Mouse (Mus musculus) hindbrain, postnatal 0 days (tissue): ENCODE measurements around the gene Lamc3. TPM values are rescaled to one million over a fixed set of nuclear protein-coding genes. Genes with fewer than 3 reads are reported as not detected.

Experiments used
- ATAC-seq: fragments of 200-750 bp; cut with Nextera tagmentation; 2 replicates; pipeline ENCODE4 v1.8.0; 2017; ENCODE audit warnings: mild to moderate bottlenecking, moderate TSS enrichment, moderate library complexity
- DNase-seq: peaks from one replicate; pipeline ENCODE4 v3.0.0-alpha.2; 2015; ENCODE audit warnings: low spot score
- H3K27ac ChIP-seq: fragments of 300-500 bp; sonication (generic); 2 replicates; pipeline ENCODE4 v1.5.1; 2014; ENCODE audit warnings: mild to moderate bottlenecking
- H3K27me3 ChIP-seq: fragments of 300-500 bp; sonication (generic); 2 replicates; pipeline ENCODE4 v1.6.1; 2014; ENCODE audit warnings: low read length, mixed read lengths; ENCODE audit not compliant: insufficient read depth
- H3K36me3 ChIP-seq: fragments of 300-500 bp; sonication (generic); 2 replicates; pipeline ENCODE4 v1.6.1; 2014; ENCODE audit warnings: low read length, mixed read lengths; ENCODE audit not compliant: insufficient read depth
- H3K4me1 ChIP-seq: fragments of 300-500 bp; sonication (generic); 2 replicates; pipeline ENCODE4 v1.6.1; 2014; ENCODE audit warnings: antibody characterized with exemption, low read length, mixed read lengths; ENCODE audit not compliant: insufficient read depth
- H3K4me2 ChIP-seq: fragments of 300-500 bp; sonication (generic); 2 replicates; pipeline ENCODE4 v1.6.1; 2014; ENCODE audit warnings: low read depth, mild to moderate bottlenecking, low read length, moderate library complexity, mixed read lengths
- H3K4me3 ChIP-seq: fragments of 300-500 bp; sonication (generic); 2 replicates; pipeline ENCODE4 v1.5.1; 2014; ENCODE audit warnings: low read length
- H3K9ac ChIP-seq: fragments of 300-500 bp; sonication (generic); replicated peaks from 2 replicates; pipeline ENCODE4 v1.6.1; 2014; ENCODE audit warnings: mild to moderate bottlenecking, low read length, moderate library complexity, mixed read lengths
- H3K9me3 ChIP-seq: fragments of 300-500 bp; sonication (generic); 2 replicates; pipeline ENCODE4 v1.6.1; 2016; ENCODE audit warnings: low read length, mixed read lengths
- CTCF ChIP-seq: IDR thresholded peaks from 2 replicates; pipeline ENCODE4 v1.5.1; 2016; ENCODE audit warnings: antibody characterized with exemption, control low read depth, low read depth
- WGBS: fragments of 180-500 bp; shearing (Covaris S2); extraction: QIAGEN DNeasy Blood & Tissue Kit; methylation state at CpG from one replicate; pipeline ENCODE4 v1.1.7; 2014; 5-methylcytosine and 5-hydroxymethylcytosine counted together
- polyA plus RNA-seq: library from polyadenylated mRNA; unstranded; fragments of >200 nt; fragmentation: Nextera tagmentation; extraction: Ambion mirVana; gene quantifications from 2 replicates; pipeline ENCODE4 v1.2.1, GENCODE M21; 2015
- total RNA-seq: library from RNA; depleted of rRNA; stranded (reverse); fragments of >200 nt; gene quantifications from 2 replicates; pipeline ENCODE4 v1.2.3, GENCODE M21; 2014

Gene Lamc3
- total and polyA plus RNA-seq, 2 experiments from 2014 or later: 2.1 to 11.6 TPM

- no peak overlapping the region for H3K9ac ChIP-seq
- H3K27ac ChIP-seq: no peak overlapping the region
- no peak for DNase-seq
- ATAC-seq: no peak
- no peaks in the 10 kb centered on the region for H3K9me3 ChIP-seq
- H3K36me3 ChIP-seq: no peaks in the 10 kb centered on the region
- no peak for TF ChIP-seq CTCF
- no peak overlapping the region for H3K4me3 ChIP-seq
- H3K27me3 ChIP-seq: peaks cover 21% of the 10 kb centered on the region
- 89% methylated on average over 2 of the region's 2 CpGs for WGBS
- no peaks in the 10 kb centered on the region for H3K4me1 ChIP-seq
- no peak overlapping the region for H3K4me2 ChIP-seq
Measured at GRCm38 (mm10) chr2:31891219-31891618, 4.1 kb downstream of the Lamc3 start.

- WGBS: 67% methylated on average over 10 of the region's 10 CpGs
- ATAC-seq: no peak
Measured at GRCm38 (mm10) chr2:31893110-31893669, 6.1 kb downstream of the Lamc3 start.

GRCm38 (mm10) chr2:31894221-31894870 lies 7.3 kb downstream of the Lamc3 start:
- H3K4me3 ChIP-seq: no peak overlapping the region

More at GRCm38 (mm10) chr2:31893110-31893669, 6.1 kb downstream of the Lamc3 start:
- H3K9ac ChIP-seq: no peak overlapping the region
- no peak overlapping the region for H3K4me3 ChIP-seq
- no peaks in the 10 kb centered on the region for H3K9me3 ChIP-seq
- no peak for TF ChIP-seq CTCF
- H3K27me3 ChIP-seq: peaks cover 5% of the 10 kb centered on the region; the same call in 1 of the 2 replicates
- no peak for DNase-seq
- H3K27ac ChIP-seq: no peak overlapping the region
- no peaks in the 10 kb centered on the region for H3K36me3 ChIP-seq
- H3K4me2 ChIP-seq: no peak overlapping the region
- H3K4me1 ChIP-seq: no peaks in the 10 kb centered on the region

GRCm38 (mm10) chr2:31900932-31901331 lies 13.8 kb downstream of the Lamc3 start:
- no peak for TF ChIP-seq CTCF
- ATAC-seq: no peak
- WGBS: 57% methylated on average over 4 of the region's 4 CpGs
- H3K36me3 ChIP-seq: no peaks in the 10 kb centered on the region
- no peak overlapping the region for H3K27ac ChIP-seq
- DNase-seq: no peak
- no peak overlapping the region for H3K4me3 ChIP-seq
- no peak overlapping the region for H3K9ac ChIP-seq
- no peaks in the 10 kb centered on the region for H3K27me3 ChIP-seq
- H3K9me3 ChIP-seq: no peaks in the 10 kb centered on the region
- H3K4me1 ChIP-seq: no peaks in the 10 kb centered on the region
- no peak overlapping the region for H3K4me2 ChIP-seq

More at GRCm38 (mm10) chr2:31894221-31894870, 7.3 kb downstream of the Lamc3 start:
- TF ChIP-seq CTCF: no peak
- H3K27ac ChIP-seq: no peak overlapping the region
- ATAC-seq (no peak), DNase-seq (no peak)
- no peak overlapping the region for H3K9ac ChIP-seq
- H3K4me2 ChIP-seq: no peak overlapping the region
- H3K9me3 ChIP-seq: no peaks in the 10 kb centered on the region
- H3K4me1 ChIP-seq: no peaks in the 10 kb centered on the region
- H3K36me3 ChIP-seq: no peaks in the 10 kb centered on the region
- WGBS: 53% methylated on average over 13 of the region's 13 CpGs
- no peaks in the 10 kb centered on the region for H3K27me3 ChIP-seq

GRCm38 (mm10) chr2:31901659-31902362 lies 14.7 kb downstream of the Lamc3 start:
- Histone ChIP-seq H3K4me2 (no peak overlapping the region), H3K4me1 (no peaks in the 10 kb centered on the region), H3K9me3 (no peaks in the 10 kb centered on the region), H3K36me3 (no peaks in the 10 kb centered on the region), H3K27me3 (no peaks in the 10 kb centered on the region), H3K4me3 (no peak overlapping the region), H3K9ac (no peak overlapping the region), H3K27ac (no peak overlapping the region)
- DNase-seq (no peak), ATAC-seq (no peak)
- 67% methylated on average over 4 of the region's 4 CpGs for WGBS
- TF ChIP-seq CTCF: no peak

- 27% methylated on average over 6 of the region's 6 CpGs for WGBS
- no peak for ATAC-seq
Measured at GRCm38 (mm10) chr2:31904089-31904488, 17.0 kb downstream of the Lamc3 start.

More at GRCm38 (mm10) chr2:31904089-31904488, 17.0 kb downstream of the Lamc3 start:
- Histone ChIP-seq H3K36me3 (no peaks in the 10 kb centered on the region), H3K4me1 (no peaks in the 10 kb centered on the region), H3K9ac (no peak overlapping the region), H3K9me3 (no peaks in the 10 kb centered on the region), H3K27me3 (no peaks in the 10 kb centered on the region), H3K27ac (no peak overlapping the region), H3K4me2 (no peak overlapping the region), H3K4me3 (no peak overlapping the region)
- no peak for TF ChIP-seq CTCF
- DNase-seq: no peak
